Mouse (Mus musculus) limb, embryonic 12.5 days (tissue): ENCODE data around the gene 1700113H08Rik. TPM values are rescaled to one million over a fixed set of nuclear protein-coding genes. Genes with fewer than 3 reads are reported as not detected.

ENCODE experiments used
- ATAC-seq: fragments of 200-750 bp; cut with Nextera tagmentation; 2 replicates; pipeline ENCODE4 v1.8.0; 2017; ENCODE audit warnings: low read depth, moderate TSS enrichment; ENCODE audit not compliant: insufficient number of reproducible peaks, insufficient read depth, low FRiP score, low TSS enrichment
- H3K27ac ChIP-seq: fragments of 300-500 bp; sonication (generic); 2 replicates; pipeline ENCODE4 v1.5.1; 2016; ENCODE audit warnings: mild to moderate bottlenecking, moderate library complexity
- H3K27me3 ChIP-seq: fragments of 300-500 bp; sonication (generic); 2 replicates; pipeline ENCODE4 v1.6.1; 2016; ENCODE audit warnings: mild to moderate bottlenecking, moderate library complexity
- H3K36me3 ChIP-seq: fragments of 300-500 bp; sonication (generic); 2 replicates; pipeline ENCODE4 v1.6.1; 2016; ENCODE audit warnings: mild to moderate bottlenecking, moderate library complexity
- H3K4me1 ChIP-seq: fragments of 300-500 bp; sonication (generic); replicated peaks from 2 replicates; pipeline ENCODE4 v1.6.1; 2016
- H3K4me2 ChIP-seq: fragments of 300-500 bp; sonication (generic); 2 replicates; pipeline ENCODE4 v1.6.1; 2016; ENCODE audit warnings: mild to moderate bottlenecking, moderate library complexity
- H3K4me3 ChIP-seq: fragments of 300-500 bp; sonication (generic); replicated peaks from 2 replicates; pipeline ENCODE4 v1.5.1; 2016; ENCODE audit warnings: mild to moderate bottlenecking
- H3K9ac ChIP-seq: fragments of 300-500 bp; sonication (generic); replicated peaks from 2 replicates; pipeline ENCODE4 v1.6.1; 2016; ENCODE audit warnings: mild to moderate bottlenecking, moderate library complexity
- H3K9me3 ChIP-seq: fragments of 300-500 bp; sonication (generic); 2 replicates; pipeline ENCODE4 v1.6.1; 2016; ENCODE audit warnings: mild to moderate bottlenecking, moderate library complexity
- WGBS: fragments of 180-500 bp; shearing (Covaris S2); methylation state at CpG from one replicate; pipeline ENCODE4 v1.1.7; 2016; 5-methylcytosine and 5-hydroxymethylcytosine counted together
- polyA plus RNA-seq: library from polyadenylated mRNA; unstranded; fragments of >200 nt; fragmentation: Nextera tagmentation; extraction: Ambion mirVana; gene quantifications from 2 replicates; pipeline ENCODE4 v1.2.1, GENCODE M21; 2016

Gene 1700113H08Rik
- polyA plus RNA-seq, 1 experiment from 2014 or later: not detected

- H3K9ac ChIP-seq: no peak overlapping the region
- WGBS: 55% methylated on average over 14 of the region's 14 CpGs
- H3K4me3 ChIP-seq: no peak overlapping the region
- ATAC-seq: no peak
- H3K27me3 ChIP-seq: no peaks in the 10 kb centered on the region
- 0 out of 2 replicates have a peak, but pooled peaks cover 4% of the 10 kb centered on the region for H3K4me1 ChIP-seq
- H3K4me2 ChIP-seq: no peak overlapping the region
- H3K9me3 ChIP-seq: no peaks in the 10 kb centered on the region
- H3K36me3 ChIP-seq: no peaks in the 10 kb centered on the region
- H3K27ac ChIP-seq: no peak overlapping the region
Measured at GRCm38 (mm10) chr10:87036271-87036703, 21.6 kb upstream of the 1700113H08Rik start.

DNA sequence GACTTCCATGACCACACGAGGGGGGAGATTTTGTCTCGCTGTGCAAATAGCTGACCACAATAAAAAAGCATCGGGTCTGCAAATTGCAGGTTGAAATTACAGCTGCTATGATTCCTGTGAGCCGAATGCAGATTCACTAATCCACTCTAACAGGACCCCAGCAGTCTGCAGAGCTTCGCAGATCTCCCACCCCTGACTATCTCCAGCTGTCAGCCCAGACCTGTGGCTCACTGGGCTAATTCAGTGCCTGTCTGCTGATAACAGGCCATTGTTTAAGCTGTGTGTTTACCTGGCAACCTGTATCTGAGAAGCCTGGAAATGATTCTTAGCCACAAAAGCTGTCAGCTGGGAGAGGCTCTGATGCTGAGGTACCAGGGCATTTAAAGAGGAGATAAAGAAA lies 20.8 kb upstream of the 1700113H08Rik start:
- Histone ChIP-seq H3K27ac (no peak overlapping the region), H3K4me1 (0 out of 2 replicates have a peak, but pooled peaks cover 4% of the 10 kb centered on the region), H3K27me3 (no peaks in the 10 kb centered on the region), H3K9ac (no peak overlapping the region), H3K9me3 (no peaks in the 10 kb centered on the region), H3K4me2 (no peak overlapping the region), H3K36me3 (no peaks in the 10 kb centered on the region), H3K4me3 (no peak overlapping the region)
- 43% methylated on average over 5 of the region's 5 CpGs for WGBS
- ATAC-seq: no peak

DNA sequence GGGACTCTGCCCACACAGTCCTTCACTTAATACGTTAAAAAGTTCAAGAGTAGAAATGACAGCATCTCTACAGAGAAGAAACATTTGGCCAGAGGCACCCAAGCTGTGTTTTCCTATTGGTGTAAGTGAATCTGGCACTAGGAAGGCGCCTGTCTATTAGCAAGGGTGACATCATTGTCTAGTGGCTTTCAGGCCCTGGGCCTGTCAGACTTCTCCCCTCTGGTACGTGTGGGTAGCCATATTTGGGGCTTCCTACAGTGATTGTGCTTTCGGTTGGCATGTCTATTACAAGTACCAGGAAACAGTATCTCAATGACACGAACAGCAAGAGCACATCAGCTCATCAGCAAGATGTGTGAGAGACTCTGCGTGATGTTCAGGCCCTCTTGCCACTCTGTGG lies 18.5 kb upstream of the 1700113H08Rik start:
- Histone ChIP-seq H3K27ac (no peak overlapping the region), H3K4me3 (no peak overlapping the region), H3K27me3 (no peaks in the 10 kb centered on the region), H3K4me1 (0 out of 2 replicates have a peak, but pooled peaks cover 4% of the 10 kb centered on the region), H3K9me3 (no peaks in the 10 kb centered on the region), H3K36me3 (no peaks in the 10 kb centered on the region), H3K9ac (no peak overlapping the region), H3K4me2 (no peak overlapping the region)
- ATAC-seq: no peak
- 81% methylated on average over 6 of the region's 6 CpGs for WGBS

DNA sequence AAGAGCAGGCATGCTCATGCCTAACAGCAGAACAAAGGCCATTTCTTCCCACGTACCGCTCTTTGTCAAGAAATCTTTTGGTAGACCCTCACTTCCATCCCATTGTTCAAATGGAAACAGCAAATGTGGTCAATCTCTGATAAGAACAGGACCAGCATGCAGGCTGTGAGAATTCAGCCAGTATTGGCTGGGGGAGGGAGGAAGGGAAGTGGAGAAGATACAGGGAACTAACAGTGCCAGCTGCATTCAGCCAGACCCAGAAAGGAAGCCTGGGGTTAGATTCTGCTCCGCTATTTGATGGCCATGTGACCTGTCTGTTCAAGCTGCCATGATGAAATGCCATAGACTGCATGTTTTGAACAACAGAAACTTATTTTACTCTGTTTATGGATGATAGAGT lies 18.0 kb upstream of the 1700113H08Rik start:
- Histone ChIP-seq H3K4me2 (no peak overlapping the region), H3K27ac (no peak overlapping the region), H3K9me3 (no peaks in the 10 kb centered on the region), H3K4me3 (no peak overlapping the region), H3K36me3 (no peaks in the 10 kb centered on the region), H3K4me1 (0 out of 2 replicates have a peak, but pooled peaks cover 4% of the 10 kb centered on the region), H3K9ac (no peak overlapping the region), H3K27me3 (no peaks in the 10 kb centered on the region)
- no peak for ATAC-seq
- 85% methylated on average over 3 of the region's 3 CpGs for WGBS

DNA sequence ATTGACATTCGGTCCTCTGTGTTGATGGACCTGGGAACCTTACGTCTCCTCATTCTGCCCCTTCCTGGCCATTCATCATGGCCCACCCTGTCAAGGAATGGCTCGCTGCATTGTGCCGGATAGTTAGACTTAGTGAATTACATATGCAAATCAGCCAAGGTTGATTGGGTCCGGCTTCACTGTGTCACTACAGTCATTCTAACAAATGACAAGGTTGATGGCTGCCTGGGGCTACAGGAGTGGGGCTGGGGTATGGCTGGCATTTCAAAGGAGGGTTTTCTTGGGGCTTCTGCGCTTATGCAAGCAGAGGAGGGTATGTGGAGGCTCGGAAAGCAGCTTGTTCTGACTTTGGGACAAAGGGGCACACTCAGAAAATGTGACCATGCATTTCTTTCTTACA lies 16.6 kb upstream of the 1700113H08Rik start:
- WGBS: 86% methylated on average over 7 of the region's 7 CpGs
- no peak overlapping the region for H3K27ac ChIP-seq
- no peaks in the 10 kb centered on the region for H3K9me3 ChIP-seq
- no peak overlapping the region for H3K4me3 ChIP-seq
- no peak for ATAC-seq
- H3K36me3 ChIP-seq: no peaks in the 10 kb centered on the region
- H3K27me3 ChIP-seq: no peaks in the 10 kb centered on the region
- H3K9ac ChIP-seq: no peak overlapping the region
- H3K4me1 ChIP-seq: 0 out of 2 replicates have a peak, but pooled peaks cover 2% of the 10 kb centered on the region
- H3K4me2 ChIP-seq: no peak overlapping the region

DNA sequence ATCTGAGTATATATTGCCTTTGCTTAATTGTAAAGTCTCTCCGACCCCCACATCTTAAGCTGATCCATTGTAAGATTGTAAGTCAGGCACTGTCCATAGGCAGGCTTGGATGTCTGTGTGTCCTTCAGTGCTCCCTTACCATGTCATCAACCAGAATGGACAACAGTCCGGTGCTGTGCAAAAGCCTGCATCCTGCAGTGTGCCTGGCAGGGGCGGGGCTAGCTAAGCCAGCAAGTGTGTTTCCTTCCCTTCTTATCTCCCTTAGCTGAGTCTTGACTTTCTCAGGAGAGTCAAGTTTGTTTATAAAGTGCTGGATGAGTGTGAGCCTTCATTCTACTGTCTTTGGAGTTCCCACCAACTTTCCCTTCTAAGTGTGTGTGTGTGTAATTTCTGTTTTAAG lies 12.6 kb upstream of the 1700113H08Rik start:
- WGBS: 75% methylated on average over 3 of the region's 3 CpGs
- Histone ChIP-seq H3K4me2 (no peak overlapping the region), H3K4me1 (no peaks in the 10 kb centered on the region), H3K4me3 (no peak overlapping the region), H3K27ac (no peak overlapping the region), H3K9me3 (no peaks in the 10 kb centered on the region), H3K36me3 (no peaks in the 10 kb centered on the region), H3K27me3 (no peaks in the 10 kb centered on the region), H3K9ac (no peak overlapping the region)
- ATAC-seq: no peak

DNA sequence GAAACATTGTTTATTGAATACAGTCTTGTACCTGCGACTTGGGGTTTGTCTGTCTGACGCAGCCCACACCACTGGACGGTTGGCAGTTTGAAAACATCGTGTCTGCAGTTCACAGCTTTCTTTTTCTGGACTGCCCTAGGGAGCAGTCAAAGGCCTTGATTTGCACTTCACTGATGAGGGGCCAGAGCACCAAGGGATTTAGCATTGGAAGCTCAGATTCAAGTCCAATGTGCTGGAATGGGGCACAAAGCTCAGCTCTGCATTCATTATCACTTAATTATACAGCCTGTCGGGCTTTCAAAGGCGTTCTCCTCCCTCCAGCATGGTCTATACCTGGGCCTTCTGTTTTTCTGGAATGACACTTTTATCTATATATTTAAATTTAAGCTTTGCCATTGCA lies 11.4 kb upstream of the 1700113H08Rik start:
- Histone ChIP-seq H3K4me1 (no peaks in the 10 kb centered on the region), H3K9me3 (no peaks in the 10 kb centered on the region), H3K27ac (no peak overlapping the region), H3K27me3 (no peaks in the 10 kb centered on the region), H3K9ac (no peak overlapping the region), H3K36me3 (no peaks in the 10 kb centered on the region), H3K4me3 (no peak overlapping the region), H3K4me2 (no peak overlapping the region)
- 32% methylated on average over 6 of the region's 6 CpGs for WGBS
- ATAC-seq: no peak

GRCm38 (mm10) chr10:87046931-87047468 lies 10.8 kb upstream of the 1700113H08Rik start:
- WGBS: 83% methylated on average over 10 of the region's 10 CpGs
- no peaks in the 10 kb centered on the region for H3K27me3 ChIP-seq
- no peak for ATAC-seq
- H3K4me1 ChIP-seq: no peaks in the 10 kb centered on the region
- no peak overlapping the region for H3K4me3 ChIP-seq
- no peak overlapping the region for H3K27ac ChIP-seq
- no peaks in the 10 kb centered on the region for H3K9me3 ChIP-seq
- H3K4me2 ChIP-seq: no peak overlapping the region
- no peaks in the 10 kb centered on the region for H3K36me3 ChIP-seq
- no peak overlapping the region for H3K9ac ChIP-seq

GRCm38 (mm10) chr10:87049179-87049578 lies 8.7 kb upstream of the 1700113H08Rik start:
- H3K4me1 ChIP-seq: no peaks in the 10 kb centered on the region
- H3K4me2 ChIP-seq: no peak overlapping the region
- H3K9me3 ChIP-seq: no peaks in the 10 kb centered on the region
- H3K4me3 ChIP-seq: no peak overlapping the region
- H3K27me3 ChIP-seq: no peaks in the 10 kb centered on the region
- H3K27ac ChIP-seq: no peak overlapping the region
- no peaks in the 10 kb centered on the region for H3K36me3 ChIP-seq
- H3K9ac ChIP-seq: no peak overlapping the region
- ATAC-seq: no peak
- 72% methylated on average over 3 of the region's 3 CpGs for WGBS

DNA sequence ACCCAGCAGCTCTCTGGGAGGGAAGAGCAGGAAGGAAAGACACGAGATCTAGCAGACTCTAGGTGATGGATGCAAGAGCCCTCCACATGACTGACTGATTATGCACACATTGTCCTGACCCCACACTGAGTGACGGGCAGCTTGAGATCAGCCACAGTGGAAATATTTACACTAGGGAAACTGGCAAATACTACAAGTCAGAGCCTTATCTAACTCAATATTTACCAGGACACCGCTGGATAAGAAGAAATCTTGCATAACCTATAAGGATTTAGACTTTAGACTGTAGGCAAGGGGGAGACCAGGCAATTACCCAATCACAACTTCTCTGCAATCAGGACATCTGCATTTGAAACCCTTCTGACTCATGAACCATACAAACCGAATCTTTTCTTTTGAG lies 6.1 kb upstream of the 1700113H08Rik start:
- WGBS: 74% methylated on average over 4 of the region's 4 CpGs
- H3K4me2 ChIP-seq: no peak overlapping the region
- no peak for ATAC-seq

GRCm38 (mm10) chr10:87058251-87058925 lies 543 bp downstream of the 1700113H08Rik start:
- Histone ChIP-seq H3K4me1 (peaks cover 4% of the 10 kb centered on the region), H3K27ac (no peak overlapping the region), H3K9ac (peak overlapping the region; percentile 51), H3K4me2 (peak overlapping the region; percentile 91), H3K9me3 (no peaks in the 10 kb centered on the region), H3K4me3 (peak overlapping the region; percentile 57), H3K27me3 (0 out of 2 replicates have a peak, but pooled peaks cover 6% of the 10 kb centered on the region), H3K36me3 (no peaks in the 10 kb centered on the region)
- ATAC-seq: peak; percentile 91
- under 1% methylated on average over 34 of the region's 34 CpGs for WGBS

More for the DNA sequence above, 6.1 kb upstream of the 1700113H08Rik start:
- H3K36me3 ChIP-seq: no peaks in the 10 kb centered on the region
- no peak overlapping the region for H3K9ac ChIP-seq
- H3K27me3 ChIP-seq: 0 out of 2 replicates have a peak, but pooled peaks cover 6% of the 10 kb centered on the region
- H3K9me3 ChIP-seq: no peaks in the 10 kb centered on the region
- no peak overlapping the region for H3K27ac ChIP-seq
- no peaks in the 10 kb centered on the region for H3K4me1 ChIP-seq
- no peak overlapping the region for H3K4me3 ChIP-seq
